Mouse (Mus musculus) hindbrain, embryonic 14.5 days (tissue): ENCODE measurements around the gene Prss57. TPM values are rescaled to one million over a fixed set of nuclear protein-coding genes. Genes with fewer than 3 reads are reported as not detected.

Experiments
- ATAC-seq: fragments of 200-750 bp; cut with Nextera tagmentation; 2 replicates; pipeline ENCODE4 v1.8.0; 2017; ENCODE audit warnings: moderate number of reproducible peaks, mild to moderate bottlenecking, moderate TSS enrichment, moderate library complexity; ENCODE audit not compliant: low FRiP score
- DNase-seq: peaks from one replicate; pipeline ENCODE4 v3.0.0-alpha.2; 2015; ENCODE audit warnings: low spot score
- H3K27ac ChIP-seq: fragments of 300-500 bp; sonication (generic); 2 replicates; pipeline ENCODE4 v1.5.1; 2014; ENCODE audit warnings: mild to moderate bottlenecking, moderate library complexity
- H3K27me3 ChIP-seq: fragments of 300-500 bp; sonication (generic); 2 replicates; pipeline ENCODE4 v1.6.1; 2014; ENCODE audit warnings: mild to moderate bottlenecking, low read length, mixed read lengths; ENCODE audit not compliant: control insufficient read depth, insufficient read depth
- H3K36me3 ChIP-seq: fragments of 300-500 bp; sonication (generic); replicated peaks from 2 replicates; pipeline ENCODE4 v1.6.1; 2014; ENCODE audit not compliant: control insufficient read depth, insufficient read depth
- H3K4me1 ChIP-seq: fragments of 300-500 bp; sonication (generic); replicated peaks from 2 replicates; pipeline ENCODE4 v1.6.1; 2014; ENCODE audit warnings: antibody characterized with exemption, low read length, mixed read lengths; ENCODE audit not compliant: control insufficient read depth, insufficient read depth
- H3K4me2 ChIP-seq: fragments of 300-500 bp; sonication (generic); replicated peaks from 2 replicates; pipeline ENCODE4 v1.6.1; 2014; ENCODE audit warnings: mild to moderate bottlenecking, moderate library complexity
- H3K4me3 ChIP-seq: fragments of 300-500 bp; sonication (generic); replicated peaks from 2 replicates; pipeline ENCODE4 v1.5.1; 2014; ENCODE audit warnings: mild to moderate bottlenecking, low read length
- H3K9ac ChIP-seq: fragments of 300-500 bp; sonication (generic); 2 replicates; pipeline ENCODE4 v1.6.1; 2014
- H3K9me3 ChIP-seq: fragments of 300-500 bp; sonication (generic); 2 replicates; pipeline ENCODE4 v1.6.1; 2016; ENCODE audit warnings: low read length; ENCODE audit not compliant: control insufficient read depth
- WGBS: fragments of 180-500 bp; shearing (Covaris S2); extraction: QIAGEN DNeasy Blood & Tissue Kit; methylation state at CpG from one replicate; pipeline ENCODE4 v1.1.7; 2014; 5-methylcytosine and 5-hydroxymethylcytosine counted together
- polyA plus RNA-seq: library from polyadenylated mRNA; unstranded; fragments of >200 nt; fragmentation: Nextera tagmentation; extraction: Ambion mirVana; gene quantifications from 2 replicates; pipeline ENCODE4 v1.2.1, GENCODE M21; 2014

Prss57 gene
- polyA plus RNA-seq, 1 experiment from 2014 or later, result 0.29 TPM

- H3K27ac ChIP-seq, result no peak overlapping the region
- no peak overlapping the region for H3K4me3 ChIP-seq
- 94% methylated on average over 15 of the region's 15 CpGs for WGBS
- DNase-seq (no peak), ATAC-seq (no peak)
- peaks cover 50% of the 10 kb centered on the region for H3K36me3 ChIP-seq
- H3K9ac ChIP-seq, result no peak overlapping the region
- peaks cover 23% of the 10 kb centered on the region for H3K9me3 ChIP-seq
- no peak overlapping the region for H3K4me2 ChIP-seq
- H3K27me3 ChIP-seq, result no peaks in the 10 kb centered on the region; the same call in 1 of the 2 replicates
- peaks cover 7% of the 10 kb centered on the region for H3K4me1 ChIP-seq
These were observed 47.0 kb downstream of the Prss57 start for GRCm38 (mm10) chr10:79743650-79744365.

GRCm38 (mm10) chr10:79743161-79743560 lies 47.6 kb downstream of the Prss57 start:
- Histone ChIP-seq H3K27ac (no peak overlapping the region), H3K36me3 (peaks cover 56% of the 10 kb centered on the region), H3K4me1 (peaks cover 7% of the 10 kb centered on the region), H3K9ac (no peak overlapping the region), H3K9me3 (peaks cover 30% of the 10 kb centered on the region), H3K4me2 (no peak overlapping the region), H3K4me3 (no peak overlapping the region), H3K27me3 (no peaks in the 10 kb centered on the region)
- DNase-seq (no peak), ATAC-seq (no peak)
- WGBS, result 91% methylated on average over 11 of the region's 11 CpGs

GRCm38 (mm10) chr10:79740863-79741262 lies 49.9 kb downstream of the Prss57 start:
- Histone ChIP-seq H3K9me3 (peaks cover 49% of the 10 kb centered on the region), H3K27me3 (0 out of 2 replicates have a peak, but pooled peaks cover 2% of the 10 kb centered on the region), H3K36me3 (peaks cover 79% of the 10 kb centered on the region), H3K4me3 (no peak overlapping the region), H3K27ac (no peak overlapping the region), H3K9ac (no peak overlapping the region), H3K4me1 (peaks cover 7% of the 10 kb centered on the region), H3K4me2 (no peak overlapping the region)
- 58% methylated on average over 11 of the region's 11 CpGs for WGBS
- DNase-seq (no peak), ATAC-seq (no peak)

DNA sequence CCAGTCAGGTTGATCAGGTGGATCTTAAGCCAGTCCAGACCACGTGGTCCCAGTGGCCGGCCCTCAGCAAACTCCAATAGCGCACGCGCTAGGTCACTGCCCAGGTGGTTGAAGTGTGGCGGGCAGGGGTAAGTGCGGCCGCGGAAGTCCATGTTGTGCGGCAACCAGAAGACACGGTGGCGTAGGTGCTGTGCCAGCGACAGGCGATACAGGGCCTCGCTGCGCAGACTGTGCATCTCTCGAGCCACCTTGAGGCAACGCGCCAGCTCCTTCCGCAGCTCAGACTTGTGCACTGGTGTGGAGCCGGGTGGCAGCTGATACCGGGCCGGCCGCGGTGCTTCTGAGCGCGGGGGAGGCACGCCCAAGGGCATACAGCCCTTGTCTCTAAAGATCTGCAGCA lies 51.5 kb downstream of the Prss57 start:
- DNase-seq (no peak), ATAC-seq (no peak)
- Histone ChIP-seq H3K27ac (no peak overlapping the region), H3K4me1 (no peaks in the 10 kb centered on the region), H3K4me2 (no peak overlapping the region), H3K4me3 (no peak overlapping the region), H3K9me3 (peaks cover 53% of the 10 kb centered on the region), H3K9ac (no peak overlapping the region), H3K27me3 (0 out of 2 replicates have a peak, but pooled peaks cover 4% of the 10 kb centered on the region), H3K36me3 (peaks cover 95% of the 10 kb centered on the region)
- 97% methylated on average over 28 of the region's 28 CpGs for WGBS

DNA sequence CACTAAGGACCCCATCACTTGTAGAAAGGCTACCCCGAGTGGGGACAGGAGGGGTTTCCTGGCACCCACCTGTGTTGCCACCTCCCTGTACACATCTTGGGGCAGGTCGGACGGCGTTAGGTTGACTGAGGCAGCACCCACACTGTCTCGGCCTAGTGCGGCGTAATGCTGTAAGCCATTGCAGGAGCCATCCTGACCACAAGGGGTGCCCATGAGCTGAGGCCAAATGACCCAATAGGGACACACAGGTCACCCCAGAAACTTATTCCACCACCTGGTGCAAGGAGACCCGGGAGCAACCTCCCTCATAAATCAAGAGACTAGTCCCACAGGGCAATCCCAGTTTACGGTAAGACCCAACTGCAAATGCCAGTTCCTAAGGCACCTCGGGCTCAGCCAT lies 52.5 kb downstream of the Prss57 start:
- H3K4me3 ChIP-seq, result no peak overlapping the region
- WGBS, result 85% methylated on average over 10 of the region's 10 CpGs
- H3K27ac ChIP-seq, result no peak overlapping the region
- peaks cover 96% of the 10 kb centered on the region for H3K36me3 ChIP-seq
- DNase-seq (no peak), ATAC-seq (no peak)
- no peaks in the 10 kb centered on the region for H3K4me1 ChIP-seq
- no peak overlapping the region for H3K4me2 ChIP-seq
- no peak overlapping the region for H3K9ac ChIP-seq
- peaks cover 53% of the 10 kb centered on the region for H3K9me3 ChIP-seq
- H3K27me3 ChIP-seq, result 0 out of 2 replicates have a peak, but pooled peaks cover 4% of the 10 kb centered on the region

- DNase-seq, result no peak
- Histone ChIP-seq H3K4me2 (no peak overlapping the region), H3K36me3 (peaks cover 85% of the 10 kb centered on the region), H3K4me1 (no peaks in the 10 kb centered on the region), H3K9me3 (peaks cover 53% of the 10 kb centered on the region), H3K27ac (no peak overlapping the region), H3K27me3 (0 out of 2 replicates have a peak, but pooled peaks cover 4% of the 10 kb centered on the region), H3K9ac (no peak overlapping the region), H3K4me3 (no peak overlapping the region)
- no peak for ATAC-seq
- 85% methylated on average over 14 of the region's 14 CpGs for WGBS
These were observed 54.1 kb downstream of the Prss57 start for GRCm38 (mm10) chr10:79736706-79737105.

DNA sequence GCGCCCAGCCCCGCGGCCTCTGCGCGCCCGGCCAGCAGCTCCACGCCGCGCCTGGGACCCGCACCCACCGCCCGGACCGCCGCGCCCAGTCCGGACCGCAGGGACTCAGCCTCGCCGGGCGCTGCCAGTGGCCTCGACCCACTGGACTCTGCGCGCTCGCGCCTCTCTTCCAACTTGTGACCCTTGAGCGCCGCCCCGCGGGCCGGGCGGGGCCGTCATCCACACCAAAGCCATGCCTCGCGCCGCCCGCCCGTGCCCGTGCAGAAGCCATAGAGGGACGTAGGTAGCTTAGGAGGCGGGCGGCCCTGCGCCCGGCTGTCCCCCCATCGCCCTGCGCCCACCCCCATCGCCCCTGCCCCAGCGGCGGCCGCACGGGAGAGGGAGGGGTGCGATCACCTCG lies 55.4 kb downstream of the Prss57 start:
- Histone ChIP-seq H3K9ac (no peak overlapping the region), H3K4me2 (no peak overlapping the region), H3K9me3 (peaks cover 45% of the 10 kb centered on the region), H3K36me3 (peaks cover 72% of the 10 kb centered on the region), H3K27ac (no peak overlapping the region), H3K4me1 (no peaks in the 10 kb centered on the region), H3K27me3 (0 out of 2 replicates have a peak, but pooled peaks cover 4% of the 10 kb centered on the region), H3K4me3 (no peak overlapping the region)
- ATAC-seq (no peak), DNase-seq (no peak)
- WGBS, result 35% methylated on average over 40 of the region's 52 CpGs

GRCm38 (mm10) chr10:79733847-79734246 lies 56.9 kb downstream of the Prss57 start:
- 0 out of 2 replicates have a peak, but pooled peaks cover 4% of the 10 kb centered on the region for H3K27me3 ChIP-seq
- no peak overlapping the region for H3K4me2 ChIP-seq
- ATAC-seq (no peak), DNase-seq (no peak)
- WGBS, result 95% methylated on average over 15 of the region's 15 CpGs
- H3K9ac ChIP-seq, result no peak overlapping the region
- no peak overlapping the region for H3K4me3 ChIP-seq
- peaks cover 31% of the 10 kb centered on the region for H3K9me3 ChIP-seq
- peaks cover 60% of the 10 kb centered on the region for H3K36me3 ChIP-seq
- no peak overlapping the region for H3K27ac ChIP-seq
- no peaks in the 10 kb centered on the region for H3K4me1 ChIP-seq

- Histone ChIP-seq H3K27me3 (0 out of 2 replicates have a peak, but pooled peaks cover 4% of the 10 kb centered on the region), H3K4me3 (no peak overlapping the region), H3K4me1 (no peaks in the 10 kb centered on the region), H3K4me2 (no peak overlapping the region), H3K9me3 (peaks cover 18% of the 10 kb centered on the region), H3K27ac (no peak overlapping the region), H3K9ac (no peak overlapping the region), H3K36me3 (peaks cover 49% of the 10 kb centered on the region)
- DNase-seq, result no peak
- WGBS, result 100% methylated on average over 1 of the region's 1 CpGs
- no peak for ATAC-seq
These were observed 58.3 kb downstream of the Prss57 start for GRCm38 (mm10) chr10:79732500-79732899.
